20 mouse cellular contexts compared by ENCODE assay signal in the genomic region with DNA sequence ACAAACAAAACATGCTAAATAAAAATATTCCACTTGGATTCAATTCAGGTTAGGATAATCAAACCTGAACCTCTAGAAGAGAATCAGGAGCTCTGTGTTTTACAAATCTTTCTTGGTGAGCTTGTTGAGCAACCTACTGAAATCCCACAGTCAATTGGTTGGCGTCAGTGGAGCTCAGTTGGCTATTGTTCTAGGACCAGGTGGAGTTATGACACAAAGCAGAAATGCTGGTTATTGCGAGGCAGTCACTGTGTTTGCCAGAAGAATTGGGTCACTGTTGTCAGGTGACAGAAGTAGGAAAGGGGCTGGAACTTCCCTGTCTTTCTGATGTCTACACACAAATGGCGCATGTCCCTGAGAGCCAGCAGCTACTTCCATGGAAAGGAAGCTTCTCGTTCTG.
"Had no signal": no experiment of that assay in that cellular context is flagged by ENCODE, and none has a peak within 500 bp of the region (broad histone marks: within the 10 kb centered on the region; RNA-seq: fewer than 3 reads in every experiment).

No protein-coding gene starts in this region.

- DNase-seq: lung, adult 2 months; lung, postnatal 14 days; lung, postnatal 36 days; midbrain, embryonic 14.5 days; retina, postnatal 1 day; right cerebral cortex, adult 18-20 months; right cerebral cortex, postnatal 25 days; right cerebral cortex, postnatal 4 days; spleen, adult 18-20 months; thymus, adult 18-20 months; thymus, postnatal 14 days; thymus, postnatal 36 days had no signal

- H3K27me3 ChIP-seq: lung, embryonic 15.5 days; midbrain, embryonic 12.5 days; neural tube, embryonic 13.5 days; neural tube, embryonic 15.5 days had no signal

- H3K27ac ChIP-seq: lung, embryonic 15.5 days; midbrain, embryonic 10.5 days; midbrain, embryonic 12.5 days; neural tube, embryonic 13.5 days; neural tube, embryonic 15.5 days had no signal

- H3K9me3 ChIP-seq: lung, embryonic 15.5 days; midbrain, embryonic 10.5 days; midbrain, embryonic 12.5 days; neural tube, embryonic 13.5 days; neural tube, embryonic 15.5 days had no signal

- H3K4me3 ChIP-seq: lung, embryonic 15.5 days; midbrain, embryonic 10.5 days; midbrain, embryonic 12.5 days; myocyte; neural tube, embryonic 13.5 days; neural tube, embryonic 15.5 days had no signal

- H3K9ac ChIP-seq: lung, embryonic 15.5 days; midbrain, embryonic 12.5 days; neural tube, embryonic 13.5 days; neural tube, embryonic 15.5 days had no signal

- ATAC-seq: lung, postnatal 0 days; midbrain, embryonic 16.5 days had no signal

- H3K36me3 ChIP-seq: lung, embryonic 15.5 days; midbrain, embryonic 10.5 days; midbrain, embryonic 12.5 days; neural tube, embryonic 13.5 days; neural tube, embryonic 15.5 days had no signal

- H3K4me1 ChIP-seq: midbrain, embryonic 10.5 days; neural tube, embryonic 13.5 days; neural tube, embryonic 15.5 days had no signal

- H3K4me2 ChIP-seq: lung, embryonic 15.5 days; midbrain, embryonic 12.5 days; neural tube, embryonic 13.5 days; neural tube, embryonic 15.5 days had no signal
